Mouse (Mus musculus) E14TG2a.4 (cell line): ENCODE results near the gene Pcyt2.
A peak's percentile ranks its signal among the peaks of the same experiment; 100 is the strongest.

Experiments used
- H3K27me3 ChIP-seq: 2 replicates; pipeline ENCODE4 v1.6.1; 2014; ENCODE audit warnings: low read length, control low read depth; ENCODE audit not compliant: insufficient read depth
- H3K36me3 ChIP-seq: 2 replicates; pipeline ENCODE4 v1.6.1; 2014; ENCODE audit warnings: low read length, control low read depth; ENCODE audit not compliant: insufficient read depth
- H3K4me1 ChIP-seq: replicated peaks from 2 replicates; pipeline ENCODE4 v1.6.1; 2014; ENCODE audit warnings: low read depth, low read length, control low read depth
- H3K4me3 ChIP-seq: replicated peaks from 2 replicates; pipeline ENCODE4 v1.5.1; 2014; ENCODE audit warnings: mild to moderate bottlenecking, low read length
- H3K9me3 ChIP-seq: 2 replicates; pipeline ENCODE4 v1.6.1; 2014; ENCODE audit warnings: low read length, control low read depth
- CTCF ChIP-seq: conservative IDR thresholded peaks from 2 replicates; pipeline ENCODE4 v1.5.1; 2014; ENCODE audit warnings: low read length
- NANOG ChIP-seq: IDR thresholded peaks from 2 replicates; pipeline ENCODE4 v1.6.1; 2014; ENCODE audit warnings: borderline replicate concordance, low read length, mixed read lengths
- POU5F1 ChIP-seq: IDR thresholded peaks from 2 replicates; pipeline ENCODE4 v1.6.1; 2014; ENCODE audit warnings: low read length, borderline replicate concordance

Pcyt2 gene

GRCm38 (mm10) chr11:120613481-120613972 is 4.2 kb downstream of the Pcyt2 start:
- no peak for TF ChIP-seq POU5F1
- no peak for TF ChIP-seq CTCF
- no peak for TF ChIP-seq NANOG

GRCm38 (mm10) chr11:120612763-120613162 is 5.0 kb downstream of the Pcyt2 start:
- Histone ChIP-seq H3K27me3 (no peaks in the 10 kb centered on the region), H3K36me3 (peaks cover 70% of the 10 kb centered on the region), H3K4me3 (no peak overlapping the region), H3K4me1 (peaks cover 90% of the 10 kb centered on the region), H3K9me3 (no peaks in the 10 kb centered on the region)
- TF ChIP-seq NANOG (no peak), CTCF (peak; percentile 66), POU5F1 (no peak)

More at GRCm38 (mm10) chr11:120613481-120613972, 4.2 kb downstream of the Pcyt2 start:
- Histone ChIP-seq H3K36me3 (peaks cover 73% of the 10 kb centered on the region), H3K27me3 (no peaks in the 10 kb centered on the region), H3K4me3 (no peak overlapping the region), H3K4me1 (peaks cover 89% of the 10 kb centered on the region), H3K9me3 (no peaks in the 10 kb centered on the region)

DNA sequence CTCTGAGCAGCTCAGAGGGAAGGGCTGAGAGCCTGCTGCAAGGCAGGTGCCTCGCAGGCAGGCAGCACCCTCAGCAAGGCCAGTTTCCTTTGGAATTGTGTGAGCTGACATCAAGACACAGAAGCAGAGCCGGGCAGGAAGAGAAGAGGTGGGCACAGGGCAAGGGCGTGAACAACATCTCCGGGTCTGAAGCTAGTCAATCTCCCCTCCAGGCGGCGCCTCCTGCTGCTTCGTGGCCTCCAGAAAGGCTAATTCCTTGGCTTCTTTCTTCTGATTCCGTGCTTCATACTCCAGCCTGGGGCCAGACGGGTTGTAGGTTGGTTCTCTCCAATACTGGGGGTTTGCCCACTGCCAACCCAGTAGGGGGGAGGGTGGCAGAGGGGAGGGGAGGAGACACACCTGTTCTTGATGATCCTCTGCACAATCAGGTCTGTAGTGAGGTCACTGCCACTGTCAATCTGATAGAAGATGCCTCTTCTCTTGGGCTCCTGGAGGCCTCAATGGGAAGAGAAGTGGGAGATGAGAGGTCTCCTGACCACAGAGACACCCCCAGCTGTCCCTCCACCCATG is 7.2 kb downstream of the Pcyt2 start:
- peaks cover 79% of the 10 kb centered on the region for H3K36me3 ChIP-seq
- H3K4me3 ChIP-seq: no peak overlapping the region
- no peaks in the 10 kb centered on the region for H3K9me3 ChIP-seq
- no peak for TF ChIP-seq NANOG
- no peak for TF ChIP-seq POU5F1
- TF ChIP-seq CTCF: no peak
- H3K27me3 ChIP-seq: 0 out of 2 replicates have a peak, but pooled peaks cover 2% of the 10 kb centered on the region
- H3K4me1 ChIP-seq: peaks cover 92% of the 10 kb centered on the region

DNA sequence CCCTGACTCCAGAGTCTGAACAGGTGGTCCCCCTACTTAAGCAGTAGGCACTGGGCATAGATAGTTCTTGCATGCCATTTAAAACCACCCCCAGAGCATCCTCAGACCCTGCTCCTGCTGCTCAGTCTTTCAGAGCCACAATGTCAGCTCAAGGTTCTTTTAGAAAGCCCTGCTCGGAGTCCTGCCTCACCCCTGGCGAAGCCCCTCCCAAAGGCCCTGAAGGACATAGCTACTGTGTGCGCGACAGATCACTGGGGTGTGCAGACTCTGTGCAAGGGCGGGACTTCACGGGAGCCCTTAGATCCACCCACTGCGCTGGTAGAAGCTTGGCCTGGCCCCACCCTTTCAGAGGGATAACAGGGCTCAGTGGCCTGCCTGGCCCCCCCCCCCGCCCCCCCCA is 8.5 kb downstream of the Pcyt2 start:
- Histone ChIP-seq H3K4me3 (peak overlapping the region; percentile 72), H3K27me3 (0 out of 2 replicates have a peak, but pooled peaks cover 2% of the 10 kb centered on the region), H3K4me1 (peaks cover 81% of the 10 kb centered on the region), H3K9me3 (no peaks in the 10 kb centered on the region), H3K36me3 (peaks cover 79% of the 10 kb centered on the region)
- TF ChIP-seq NANOG: no peak

DNA sequence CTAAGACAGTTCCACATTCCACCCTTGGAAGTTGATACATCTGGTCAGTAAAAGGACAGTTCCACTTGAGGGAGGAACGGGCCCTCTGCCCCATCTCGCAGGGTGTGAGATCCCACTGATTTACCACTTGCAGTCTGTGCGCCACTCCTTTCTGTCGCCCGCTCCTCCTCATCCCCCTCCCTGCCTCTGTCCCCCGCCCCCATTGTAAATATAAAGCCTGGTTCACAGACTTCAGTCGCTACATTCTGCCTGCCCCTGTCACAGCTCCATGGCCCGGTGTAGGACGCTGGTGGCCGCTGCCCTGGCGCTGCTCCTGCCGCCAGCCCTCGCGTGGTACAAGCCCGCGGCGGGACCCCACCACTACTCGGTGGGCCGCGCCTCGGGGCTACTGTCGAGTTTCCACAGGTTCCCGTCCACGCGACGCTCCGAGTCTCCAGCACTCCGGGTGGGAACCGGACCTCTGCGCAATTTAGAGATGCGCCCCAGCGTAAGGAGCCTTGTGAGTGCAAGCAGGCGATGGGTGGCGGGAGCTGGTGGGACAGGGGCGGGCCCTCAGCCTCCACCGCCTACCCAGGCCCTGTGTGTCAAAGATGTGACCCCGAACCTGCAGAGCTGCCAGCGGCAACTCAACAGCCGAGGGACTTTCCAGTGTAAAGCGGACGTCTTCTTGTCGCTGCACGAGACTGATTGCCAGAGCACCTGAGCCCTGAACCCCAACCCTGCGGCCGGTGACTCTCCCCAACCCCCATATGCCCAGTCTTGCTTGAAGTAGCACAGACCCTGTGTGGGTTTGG is 9.3 kb downstream of the Pcyt2 start, which contains the start of gene Npb:
Gene Npb (plus strand): TSS at position 237 of the 794 bp plus-strand sequence.
- Histone ChIP-seq H3K36me3 (peaks cover 79% of the 10 kb centered on the region), H3K4me3 (peak within 1 kb of the TSS; percentile 72), H3K9me3 (no peaks in the 10 kb centered on the region), H3K4me1 (peaks cover 73% of the 10 kb centered on the region), H3K27me3 (0 out of 2 replicates have a peak, but pooled peaks cover 2% of the 10 kb centered on the region)
- no peak for TF ChIP-seq CTCF
- TF ChIP-seq POU5F1: no peak
- no peak for TF ChIP-seq NANOG

DNA sequence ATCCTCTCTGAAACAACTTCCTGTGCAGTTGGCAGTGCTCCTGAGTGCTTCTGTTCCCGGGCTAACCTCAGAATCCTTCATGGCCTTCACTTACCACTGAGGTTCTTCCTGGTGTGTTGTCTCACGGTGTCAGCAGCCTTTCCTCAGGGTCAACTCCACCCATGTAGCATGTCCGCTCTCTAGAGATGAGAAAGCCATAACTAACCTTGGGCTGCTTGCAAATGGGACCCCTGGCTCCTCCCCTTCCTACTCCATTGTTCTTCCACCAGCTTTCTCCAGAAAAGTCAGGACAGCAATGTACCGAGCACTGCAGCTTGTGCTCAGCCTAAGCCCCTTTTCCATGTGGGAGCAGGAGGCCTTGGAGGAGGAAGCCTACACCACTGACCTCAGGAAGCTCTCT is 11.0 kb downstream of the Pcyt2 start:
- peaks cover 79% of the 10 kb centered on the region for H3K36me3 ChIP-seq
- H3K27me3 ChIP-seq: 0 out of 2 replicates have a peak, but pooled peaks cover 2% of the 10 kb centered on the region
- peaks cover 63% of the 10 kb centered on the region for H3K4me1 ChIP-seq
- no peak for TF ChIP-seq CTCF
- TF ChIP-seq POU5F1: no peak
- no peak for TF ChIP-seq NANOG
- no peaks in the 10 kb centered on the region for H3K9me3 ChIP-seq
- 0 out of 2 replicates have a peak overlapping the region, but pooled peaks have one; percentile 13 for H3K4me3 ChIP-seq

DNA sequence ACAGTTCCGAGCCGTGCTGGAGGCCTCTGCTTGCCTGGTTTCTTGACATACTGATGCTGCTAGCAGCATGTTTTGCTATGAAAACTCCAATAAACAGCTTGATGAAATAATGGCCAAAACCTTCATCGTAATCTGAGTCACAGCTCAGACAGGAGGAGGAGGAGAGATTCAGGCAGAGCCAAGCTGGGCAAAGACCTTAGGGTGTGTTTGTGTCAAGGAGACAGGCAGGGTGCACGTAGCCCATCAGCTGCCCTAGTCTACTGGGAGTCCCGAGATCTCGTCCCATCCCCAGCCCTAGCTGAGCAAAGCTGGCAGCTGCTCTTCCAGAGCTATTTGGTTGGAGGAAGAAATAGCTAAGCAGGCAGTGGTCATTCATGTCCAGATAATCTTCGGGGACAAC is 12.1 kb downstream of the Pcyt2 start:
- Histone ChIP-seq H3K9me3 (no peaks in the 10 kb centered on the region), H3K4me3 (no peak overlapping the region), H3K27me3 (0 out of 2 replicates have a peak, but pooled peaks cover 2% of the 10 kb centered on the region), H3K36me3 (peaks cover 78% of the 10 kb centered on the region), H3K4me1 (peaks cover 54% of the 10 kb centered on the region)
- TF ChIP-seq POU5F1 (no peak), NANOG (no peak), CTCF (no peak)

DNA sequence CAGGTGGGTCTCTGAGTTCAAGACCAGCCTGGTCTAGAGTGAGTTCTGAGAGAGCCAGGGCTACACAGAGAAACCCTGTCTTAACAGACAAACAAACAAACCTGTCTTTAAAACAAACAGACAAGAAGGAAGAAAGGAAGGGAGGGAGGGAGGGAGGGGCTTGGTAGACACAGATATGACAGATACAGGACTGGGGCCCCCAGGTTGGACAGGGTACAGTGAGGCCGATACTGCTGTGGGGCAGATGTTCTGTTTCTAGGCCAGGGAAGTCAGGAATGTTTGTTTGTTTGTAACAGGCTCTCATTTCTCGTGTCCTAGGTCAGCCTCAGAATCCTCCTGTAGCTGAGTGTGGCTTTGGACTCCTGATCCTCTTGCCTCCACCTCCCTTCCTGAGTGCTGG is 14.2 kb downstream of the Pcyt2 start:
- H3K27me3 ChIP-seq: 0 out of 2 replicates have a peak, but pooled peaks cover 2% of the 10 kb centered on the region
- H3K36me3 ChIP-seq: peaks cover 81% of the 10 kb centered on the region
- TF ChIP-seq NANOG (no peak), CTCF (no peak), POU5F1 (no peak)
- H3K4me1 ChIP-seq: peaks cover 48% of the 10 kb centered on the region
- no peak overlapping the region for H3K4me3 ChIP-seq
- no peaks in the 10 kb centered on the region for H3K9me3 ChIP-seq
